ENCODE assay signal across 8 mouse cellular contexts in genomic region chr7:112788321-112788751, GRCm38 (mm10).
DNase-seq lines count a peak whose midpoint lies in the region; ATAC-seq lines count a peak whose summit lies in the region.

No protein-coding gene starts in this region.

- ATAC-seq in embryonic facial prominence, embryonic 14.5 days (ENCODE audit: low read depth) = peak; percentile 85
- ATAC-seq in liver, embryonic 16.5 days (ENCODE audit: low read depth) = peak; percentile 89
- ATAC-seq in stomach, embryonic 16.5 days (ENCODE audit: insufficient read depth, low FRiP score) = peak; percentile 92
- no peak for ATAC-seq in inflammation-experienced regulatory T-cells, adult 6 months

- H3K27me3 ChIP-seq in embryonic facial prominence, embryonic 14.5 days (replicated peaks; ENCODE audit: control insufficient read depth, insufficient read depth, low read length) = no peaks in the 10 kb centered on the region
- no peaks in the 10 kb centered on the region for H3K27me3 ChIP-seq in liver, embryonic 16.5 days (ENCODE audit: control insufficient read depth, insufficient read depth, low read depth, low read length)
- no peaks in the 10 kb centered on the region for H3K27me3 ChIP-seq in stomach, embryonic 16.5 days (ENCODE audit: control insufficient read depth, insufficient read depth, low read length)

- WGBS in embryonic facial prominence, embryonic 14.5 days = 50% methylated on average over 7 of the region's 7 CpGs
- 45% methylated on average over 7 of the region's 7 CpGs for WGBS in liver, embryonic 16.5 days (ENCODE audit: insufficient replicate concordance)
- 28% methylated on average over 7 of the region's 7 CpGs for WGBS in stomach, embryonic 16.5 days

- H3K36me3 ChIP-seq in embryonic facial prominence, embryonic 14.5 days (ENCODE audit: control insufficient read depth, insufficient read depth, low read length) = no peaks in the 10 kb centered on the region
- H3K36me3 ChIP-seq in liver, embryonic 16.5 days (ENCODE audit: control insufficient read depth, insufficient read depth) = no peaks in the 10 kb centered on the region
- no peaks in the 10 kb centered on the region for H3K36me3 ChIP-seq in stomach, embryonic 16.5 days (ENCODE audit: control insufficient read depth, insufficient read depth, low read length)

- DNase-seq in R1 (ENCODE audit: low read depth, low spot score) = peak; percentile 75
- DNase-seq in embryonic facial prominence, embryonic 14.5 days (ENCODE audit: low spot score) = peak; percentile 88
- DNase-seq in kidney, adult 11 months = peak; percentile 78
- no peak for DNase-seq in T-cell, adult 2 months (ENCODE audit: low spot score)
- no peak for DNase-seq in cerebellum, adult 8-10 months

- H3K4me2 ChIP-seq in embryonic facial prominence, embryonic 14.5 days (ENCODE audit: low read depth, low read length) = no peak overlapping the region
- no peak overlapping the region for H3K4me2 ChIP-seq in liver, embryonic 16.5 days (ENCODE audit: low read depth, low read length)
- 0 out of 2 replicates have a peak overlapping the region, but pooled peaks have one; percentile 3 for H3K4me2 ChIP-seq in stomach, embryonic 16.5 days (ENCODE audit: low read depth, low read length)

- no peak overlapping the region for H3K4me3 ChIP-seq in embryonic facial prominence, embryonic 14.5 days (ENCODE audit: low read depth, low read length)
- H3K4me3 ChIP-seq in liver, embryonic 16.5 days (ENCODE audit: low read depth, low read length) = no peak overlapping the region
- H3K4me3 ChIP-seq in stomach, embryonic 16.5 days (replicated peaks; ENCODE audit: low read length) = no peak overlapping the region

- H3K9ac ChIP-seq in embryonic facial prominence, embryonic 14.5 days (ENCODE audit: low read depth, low read length) = peak overlapping the region; percentile 5; the same call in 1 of the 2 replicates
- no peak overlapping the region for H3K9ac ChIP-seq in liver, embryonic 16.5 days (ENCODE audit: low read depth, low read length)
- no peak overlapping the region for H3K9ac ChIP-seq in stomach, embryonic 16.5 days (ENCODE audit: low read length)

- H3K4me1 ChIP-seq in embryonic facial prominence, embryonic 14.5 days (ENCODE audit: control insufficient read depth, insufficient read depth, low read length) = peaks cover 33% of the 10 kb centered on the region
- peaks cover 3% of the 10 kb centered on the region for H3K4me1 ChIP-seq in liver, embryonic 16.5 days (ENCODE audit: control insufficient read depth, low read depth, low read length)
- H3K4me1 ChIP-seq in stomach, embryonic 16.5 days (ENCODE audit: control insufficient read depth, insufficient read depth, low read length) = peaks cover 42% of the 10 kb centered on the region

- peak overlapping the region; percentile 56 for H3K27ac ChIP-seq in embryonic facial prominence, embryonic 14.5 days (replicated peaks; ENCODE audit: low read depth, low read length)
- H3K27ac ChIP-seq in liver, embryonic 16.5 days (ENCODE audit: low read length) = peak overlapping the region; percentile 53; the same call in 1 of the 2 replicates
- H3K27ac ChIP-seq in stomach, embryonic 16.5 days (ENCODE audit: low read length) = peak overlapping the region; percentile 59

- no peaks in the 10 kb centered on the region for H3K9me3 ChIP-seq in embryonic facial prominence, embryonic 14.5 days (ENCODE audit: control insufficient read depth, low read length)
- no peaks in the 10 kb centered on the region for H3K9me3 ChIP-seq in liver, embryonic 16.5 days (replicated peaks; ENCODE audit: control insufficient read depth, low read length)
- H3K9me3 ChIP-seq in stomach, embryonic 16.5 days (replicated peaks; ENCODE audit: control insufficient read depth, low read length) = no peaks in the 10 kb centered on the region

Comparison
In these comparisons a context has a peak if more than half of its experiments do, and no peak if none do; other contexts are left out.
1. DNase-seq: peak in R1 (single experiment), embryonic facial prominence, embryonic 14.5 days (single experiment) and kidney, adult 11 months (single experiment); none in T-cell, adult 2 months (single experiment) and cerebellum, adult 8-10 months (single experiment).
2. Peak in every context shown above with its lines, with median percentiles within 50 percentile points of each other: H3K27ac ChIP-seq.